Mouse (Mus musculus) brain, embryonic 14.5 days (tissue): ENCODE results near the gene Resp18. TPM values are rescaled to one million over a fixed set of nuclear protein-coding genes. Genes with fewer than 3 reads are reported as not detected.
A peak's percentile ranks its signal among the peaks of the same experiment; 100 is the strongest.
"Not testable (repeated sequence)": the region's sequence is repeated elsewhere in the genome, so short reads cannot be mapped to it uniquely, and the experiment has no call there.

Experiments
- DNase-seq: peaks from one replicate; pipeline ENCODE4 v3.0.0-alpha.2; 2011; ENCODE audit warnings: low read depth
- CTCF ChIP-seq: fragments of 200-500 bp; IDR thresholded peaks from 2 replicates; pipeline ENCODE4 v1.5.1; 2012; ENCODE audit warnings: inconsistent platforms, mild to moderate bottlenecking, moderate library complexity, borderline replicate concordance; ENCODE audit not compliant: insufficient read depth, insufficient read length; ENCODE audit errors: extremely low read depth
- POLR2A ChIP-seq: fragments of 200-500 bp; IDR thresholded peaks from 2 replicates; pipeline ENCODE4 v1.6.1; 2012; ENCODE audit warnings: mild to moderate bottlenecking, inconsistent platforms, borderline replicate concordance; ENCODE audit not compliant: poor library complexity, insufficient read depth, insufficient read length, severe bottlenecking; ENCODE audit errors: extremely low read depth
- polyA plus RNA-seq: library from polyadenylated mRNA; depleted of rRNA; stranded (reverse); fragments of >200 nt; gene quantifications from 2 replicates; pipeline ENCODE4 v1.2.3, GENCODE M21; 2012

The Resp18 gene
- polyA plus RNA-seq, 1 experiment: 87.2 TPM

DNA sequence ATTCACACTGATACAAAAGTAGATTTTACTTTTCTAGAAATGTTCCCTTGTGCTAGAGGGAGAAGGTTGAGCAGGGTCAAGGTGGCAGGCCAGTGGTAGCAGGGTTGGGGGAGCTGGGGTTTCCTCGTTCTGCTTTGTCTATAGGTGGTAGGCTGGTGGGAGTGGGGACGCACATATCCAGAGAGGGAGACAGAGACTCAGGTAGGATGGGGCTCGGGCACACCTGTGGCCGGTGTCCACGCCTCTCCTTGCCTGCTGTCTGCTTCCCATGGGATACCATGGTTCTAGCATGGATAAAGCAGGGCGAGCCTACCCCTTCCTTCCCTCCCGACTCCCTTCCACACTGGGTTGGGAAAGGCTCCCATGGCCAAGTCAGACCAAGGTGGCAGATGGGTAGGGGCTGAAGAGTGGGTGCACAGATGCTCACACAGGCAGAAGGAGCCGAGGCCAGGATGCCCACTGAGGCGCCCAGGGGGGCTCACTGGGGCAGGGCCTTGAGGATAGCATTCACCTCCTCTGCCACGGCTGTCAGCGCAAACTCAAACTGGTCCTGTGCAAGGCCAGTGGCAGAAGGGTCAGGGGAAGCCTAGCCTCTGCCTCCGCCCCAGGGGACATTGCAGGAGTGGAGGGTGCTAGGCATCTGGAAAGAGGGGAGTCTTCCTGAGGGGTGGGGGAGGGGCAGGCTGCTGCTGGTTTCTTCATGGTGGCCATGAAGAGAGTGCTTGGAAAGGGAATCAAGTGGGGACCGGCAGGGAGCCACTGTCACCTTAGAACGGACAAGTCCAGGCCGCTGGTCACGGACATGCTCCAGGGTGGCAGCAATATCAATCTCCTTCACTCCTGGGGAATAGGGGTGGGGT is 30.9 kb downstream of the Resp18 start:
- DNase-seq: no peak
- no peak for TF ChIP-seq POLR2A
- TF ChIP-seq CTCF: no peak

DNA sequence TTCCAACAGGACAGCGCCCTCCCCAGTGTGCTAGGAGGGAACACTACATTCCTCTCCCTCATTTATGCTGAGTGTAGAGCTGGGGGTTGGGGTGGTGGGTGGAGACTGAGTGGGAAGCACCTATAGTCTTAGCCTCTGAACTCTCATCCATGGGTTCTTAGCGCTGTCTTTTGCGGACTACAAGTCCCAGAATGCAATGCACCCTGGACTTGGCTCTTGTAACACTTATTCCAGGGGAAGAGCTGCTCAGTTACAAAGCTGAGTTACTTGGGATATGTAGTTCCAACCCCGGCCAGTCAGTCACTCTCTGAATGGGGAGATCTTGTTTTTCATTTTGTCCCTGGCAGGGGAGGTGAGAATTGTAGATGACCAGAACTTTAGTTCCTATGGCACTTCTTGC is 33.4 kb downstream of the Resp18 start:
- DNase-seq: peak; percentile 88
- TF ChIP-seq POLR2A: no peak
- TF ChIP-seq CTCF: no peak

DNA sequence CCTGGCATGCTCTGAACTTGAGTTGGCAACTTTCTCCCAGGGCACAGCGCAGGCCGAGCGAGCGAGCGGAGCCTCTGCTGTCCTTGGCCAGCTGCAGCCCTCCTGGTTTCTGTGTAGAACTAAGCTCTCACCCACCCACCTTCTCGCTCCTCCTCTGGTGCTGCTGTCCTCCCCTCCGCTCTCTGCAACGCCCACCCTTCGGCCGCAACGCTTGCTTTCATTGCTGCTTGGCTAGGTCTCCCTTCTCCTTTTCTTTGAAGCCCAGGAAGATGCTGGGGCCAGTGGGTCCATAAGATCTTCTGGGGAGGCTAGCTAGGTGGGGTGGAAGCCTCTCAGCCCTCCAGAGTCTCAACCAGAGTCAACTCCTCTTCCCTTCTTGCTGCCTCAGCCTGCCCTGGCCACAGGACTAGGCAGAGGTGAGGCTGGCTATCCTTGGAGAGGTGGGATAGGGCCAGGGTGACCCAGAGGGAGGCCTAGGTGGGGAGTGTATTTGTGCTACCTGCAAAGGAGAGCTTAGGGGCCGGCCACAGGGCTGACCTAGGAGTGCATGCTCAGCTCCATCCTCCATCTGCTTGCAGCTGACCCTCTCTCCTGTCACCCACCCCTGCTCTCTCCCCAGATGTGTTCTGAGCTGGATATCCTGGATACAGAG is 33.9 kb downstream of the Resp18 start:
- TF ChIP-seq POLR2A (no peak), CTCF (no peak)
- DNase-seq: no peak

DNA sequence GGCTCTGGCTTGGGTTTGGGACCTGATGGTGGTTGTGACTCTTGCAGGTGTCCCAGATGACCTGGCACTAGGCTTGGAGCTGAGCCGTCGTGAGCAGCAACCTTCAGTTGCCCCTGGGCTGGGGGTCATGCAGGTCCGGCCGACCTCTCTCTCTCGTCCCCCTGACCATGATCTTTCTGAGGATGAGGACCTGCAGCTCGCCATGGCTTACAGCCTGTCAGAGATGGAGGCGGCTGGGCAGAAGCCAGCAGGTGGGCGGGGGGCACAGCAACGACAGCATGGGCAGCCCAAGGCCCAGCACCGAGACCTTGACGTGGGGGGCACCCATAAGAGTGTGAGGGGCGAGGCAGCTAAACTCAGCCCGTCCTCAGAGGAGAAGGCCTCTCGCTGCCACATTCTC is 34.8 kb downstream of the Resp18 start:
- no peak for DNase-seq
- no peak for TF ChIP-seq CTCF
- TF ChIP-seq POLR2A: no peak

DNA sequence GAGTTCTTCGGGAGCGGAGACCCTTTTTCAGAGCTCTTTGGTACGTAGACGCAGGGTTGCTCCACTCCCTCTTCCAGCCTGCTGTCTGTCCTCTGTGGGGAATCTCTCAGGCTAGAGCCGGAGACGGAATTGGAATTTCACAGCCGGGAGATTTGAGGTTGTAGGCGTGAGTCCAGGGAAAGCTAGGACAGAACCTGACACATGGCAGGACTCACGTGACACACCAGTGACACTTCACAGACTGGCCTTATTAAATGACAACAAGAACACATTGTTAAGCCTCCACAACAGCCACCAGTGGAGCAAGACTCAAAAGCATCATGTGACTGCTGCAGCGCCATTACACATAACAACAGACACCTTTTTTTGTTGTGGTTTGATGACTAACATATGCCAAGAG is 38.6 kb downstream of the Resp18 start:
- TF ChIP-seq CTCF: no peak
- TF ChIP-seq POLR2A: no peak
- no peak for DNase-seq

DNA sequence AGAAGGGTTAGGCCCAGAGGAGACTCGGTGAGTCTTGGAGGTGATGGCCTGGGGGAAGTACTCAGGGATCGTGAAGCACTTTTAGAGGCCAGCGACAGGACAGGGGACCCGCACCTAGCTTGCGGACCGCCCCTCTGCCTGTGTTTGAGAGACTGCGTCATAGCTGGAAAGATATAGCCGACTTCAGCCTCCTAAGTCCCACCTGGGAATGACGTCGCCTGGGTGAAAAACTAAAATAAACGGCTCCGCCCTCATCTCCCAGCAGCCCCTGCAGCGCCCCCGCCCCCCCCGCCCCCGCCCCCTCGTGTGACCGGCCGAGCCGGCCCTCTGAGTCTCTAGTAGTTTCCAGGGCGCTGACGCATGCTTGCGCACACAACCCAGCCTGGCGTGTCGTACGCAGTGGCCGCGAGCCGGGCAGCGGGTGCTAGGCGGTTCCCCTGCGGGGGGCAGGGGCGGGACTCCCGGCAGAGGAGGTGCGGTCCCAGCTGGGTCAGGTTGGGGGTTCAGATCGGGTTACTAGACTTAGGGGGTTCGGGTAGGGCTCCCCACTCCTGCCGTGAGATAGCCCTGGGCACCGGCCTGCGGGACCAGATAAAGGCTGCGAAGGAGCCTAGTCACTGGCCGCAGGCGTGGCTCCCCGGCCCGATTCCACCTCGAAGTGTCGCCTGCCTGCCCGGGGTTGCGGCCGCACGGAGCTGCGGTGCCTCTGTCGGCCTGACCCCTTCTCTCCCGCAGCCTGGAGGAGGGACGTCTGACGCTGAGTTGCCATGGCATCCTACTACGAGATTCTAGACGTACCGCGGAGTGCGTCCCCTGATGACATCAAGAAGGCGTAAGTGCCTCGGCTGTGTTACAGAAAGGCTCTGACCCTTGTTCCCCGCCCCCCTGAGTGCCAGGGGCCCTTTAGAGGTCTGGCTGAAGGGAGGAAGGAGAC is 41.8 kb downstream of the Resp18 start, which contains the start of gene Dnajb2:
Gene Dnajb2 (plus strand): TSS at position 290 of the 934 bp plus-strand sequence.
- peak; percentile 84 for DNase-seq
- TF ChIP-seq POLR2A (peak; percentile 36; the same call in 1 of the 2 replicates), CTCF (no peak)

DNA sequence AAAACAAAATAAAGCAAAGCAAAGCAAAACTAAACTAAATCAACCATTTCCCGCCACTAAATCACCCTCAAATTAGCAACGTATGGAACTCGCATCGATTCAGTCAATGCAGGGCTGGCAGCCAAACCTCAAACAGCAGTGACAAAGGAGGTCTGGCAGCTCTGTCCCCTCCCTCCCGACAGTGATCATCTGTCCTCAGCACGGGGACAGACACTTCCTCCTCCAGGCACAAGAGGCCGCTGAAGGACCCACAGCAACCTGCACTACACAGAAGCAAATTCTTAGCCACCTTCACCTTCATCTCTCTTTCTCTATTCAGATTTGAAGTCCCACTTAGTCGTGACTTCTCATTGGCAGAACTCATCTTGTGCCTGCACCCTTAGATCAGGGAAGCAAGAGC is 43.6 kb downstream of the Resp18 start:
- TF ChIP-seq CTCF: peak; percentile 75
- peak; percentile 15; the same call in 1 of the 2 replicates for TF ChIP-seq POLR2A
- peak; percentile 94 for DNase-seq

DNA sequence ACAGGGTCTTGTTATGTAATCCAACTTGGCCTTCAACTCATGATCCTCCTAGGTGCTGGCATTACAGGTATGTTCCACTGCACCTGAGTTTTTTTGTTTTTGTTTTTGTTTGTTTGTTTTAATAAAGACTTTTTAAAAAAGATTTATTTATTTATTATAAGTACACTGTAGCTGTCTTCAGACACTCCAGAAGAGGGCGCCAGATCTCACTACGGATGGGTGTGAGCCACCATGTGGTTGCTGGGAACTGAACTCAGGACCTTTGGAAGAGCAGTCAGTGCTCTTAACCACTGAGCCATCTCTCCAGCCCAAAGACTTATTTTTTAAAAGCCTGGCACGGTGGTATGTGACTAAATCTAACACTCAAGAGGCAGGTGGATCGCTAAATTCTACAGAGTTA is 45.7 kb downstream of the Resp18 start:
- not testable (repeated sequence) for DNase-seq

DNA sequence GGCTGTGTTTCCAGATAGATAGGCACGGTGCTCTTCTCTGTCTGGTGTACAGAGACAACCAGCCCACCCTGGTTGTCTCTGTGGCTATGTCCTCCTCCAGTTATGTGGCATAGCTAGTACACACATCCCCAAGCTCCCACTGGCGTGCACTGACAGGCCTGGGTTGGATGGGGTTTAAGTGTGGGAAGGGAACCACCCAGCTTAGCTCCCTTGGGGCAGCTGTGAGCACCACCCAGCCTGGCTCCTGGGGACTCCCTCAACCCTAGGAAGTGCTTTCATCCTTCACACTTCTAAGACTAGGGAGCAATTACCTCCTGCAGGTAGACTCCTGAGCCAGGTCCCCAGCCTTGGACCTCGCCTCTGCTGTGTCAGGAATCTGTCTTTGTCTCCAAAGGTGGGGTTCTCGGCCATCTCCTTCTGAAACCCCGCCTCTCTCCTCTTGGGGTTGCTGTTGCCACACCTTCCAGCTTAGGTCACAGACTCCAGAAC is 46.5 kb downstream of the Resp18 start, which contains the start of gene A630095N17Rik:
Gene A630095N17Rik (minus strand): TSS at position 439 of the 489 bp plus-strand sequence.
- DNase-seq: no peak
- TF ChIP-seq CTCF: no peak
- no peak for TF ChIP-seq POLR2A

DNA sequence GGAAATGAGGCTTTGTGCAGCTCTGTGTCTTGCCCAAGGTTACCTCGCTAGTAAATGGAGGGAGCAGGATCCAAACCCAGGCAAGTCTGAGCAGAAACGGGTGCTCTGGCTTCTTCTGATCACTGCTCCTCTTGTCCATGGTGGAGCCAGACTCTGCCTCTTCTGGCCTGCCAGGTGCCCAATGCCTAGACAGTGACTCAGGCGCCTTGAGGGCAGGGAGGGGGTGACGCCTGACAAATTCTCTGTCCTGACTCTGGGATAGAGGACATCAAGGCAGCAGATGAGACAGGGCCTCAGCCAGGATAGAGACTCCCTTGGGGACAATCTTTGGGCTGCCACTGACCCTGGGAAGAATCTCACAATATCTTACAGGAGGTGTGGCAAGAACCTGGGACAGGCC is 47.0 kb downstream of the Resp18 start:
- no peak for DNase-seq
- TF ChIP-seq POLR2A (no peak), CTCF (no peak)
